Mouse (Mus musculus): ENCODE measurements around the gene Tmem182. TPM values are rescaled to one million over a fixed set of nuclear protein-coding genes. Genes with fewer than 3 reads are reported as not detected.

Gene Tmem182
- polyA plus RNA-seq, 1 experiment, result 4.9 TPM

DNA sequence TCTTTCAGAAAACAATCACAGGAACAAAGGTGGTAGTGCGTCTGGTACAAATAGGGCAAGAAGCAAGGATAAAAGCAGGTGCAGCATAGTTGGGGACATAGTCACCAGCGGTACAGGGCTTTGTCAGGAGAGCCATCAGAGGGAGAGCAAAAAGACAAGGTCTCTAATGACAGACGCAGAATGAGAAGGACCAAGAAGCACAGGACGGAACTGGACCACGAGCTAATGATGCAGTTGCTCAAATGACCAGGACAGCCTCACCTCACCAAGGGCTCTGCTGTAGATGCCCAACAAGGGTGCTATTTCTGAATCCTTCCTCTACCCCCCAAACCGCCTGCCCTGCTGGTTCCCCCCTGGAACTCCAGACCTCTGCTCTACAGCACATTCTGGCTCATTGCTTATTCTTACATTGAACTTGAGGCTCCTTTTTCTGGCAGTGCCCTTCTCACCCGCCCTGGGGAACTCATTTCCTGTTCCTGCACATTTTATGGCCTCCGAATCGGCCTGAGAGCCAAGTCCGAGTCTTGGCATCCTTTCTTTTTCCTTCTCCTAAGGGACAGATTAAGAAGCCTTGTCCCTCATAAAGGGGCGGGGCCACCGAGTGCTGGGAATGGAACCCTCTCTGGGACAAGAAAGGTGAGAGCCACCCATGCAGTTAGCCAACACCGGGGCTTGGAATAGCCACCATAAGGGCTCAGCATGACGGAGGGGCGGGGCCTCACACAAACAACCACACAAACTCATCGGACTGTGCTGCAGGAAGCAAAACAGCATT is 9.9 kb downstream of the Tmem182 start:
- TF ChIP-seq CTCF (IDR thresholded peaks at IDR 0.05; ENCODE audit: insufficient read depth, low read length) (no peak), POLR2A (IDR thresholded peaks at IDR 0.05; ENCODE audit: borderline replicate concordance, extremely low read depth, low read depth, low read length) (no peak)
- no peak for DNase-seq
- Histone ChIP-seq H3K4me3 (replicated peaks; ENCODE audit: extremely low read depth, low read depth, low read length) (no peak overlapping the region), H3K4me1 (ENCODE audit: control insufficient read depth, insufficient read depth, low read length) (0 out of 2 replicates have a peak, but pooled peaks cover 2% of the 10 kb centered on the region)
- 46% methylated on average over 16 of the region's 16 CpGs for WGBS

GRCm38 (mm10) chr1:40824517-40824916 is 19.1 kb downstream of the Tmem182 start:
- no peak for DNase-seq
- Histone ChIP-seq H3K4me1 (ENCODE audit: control insufficient read depth, insufficient read depth, low read length) (no peaks in the 10 kb centered on the region), H3K4me3 (replicated peaks; ENCODE audit: extremely low read depth, low read depth, low read length) (no peak overlapping the region)
- 55% methylated on average over 4 of the region's 4 CpGs for WGBS
- TF ChIP-seq CTCF (IDR thresholded peaks at IDR 0.05; ENCODE audit: insufficient read depth, low read length), result no peak
- no peak for TF ChIP-seq POLR2A (IDR thresholded peaks at IDR 0.05; ENCODE audit: borderline replicate concordance, extremely low read depth, low read depth, low read length)

DNA sequence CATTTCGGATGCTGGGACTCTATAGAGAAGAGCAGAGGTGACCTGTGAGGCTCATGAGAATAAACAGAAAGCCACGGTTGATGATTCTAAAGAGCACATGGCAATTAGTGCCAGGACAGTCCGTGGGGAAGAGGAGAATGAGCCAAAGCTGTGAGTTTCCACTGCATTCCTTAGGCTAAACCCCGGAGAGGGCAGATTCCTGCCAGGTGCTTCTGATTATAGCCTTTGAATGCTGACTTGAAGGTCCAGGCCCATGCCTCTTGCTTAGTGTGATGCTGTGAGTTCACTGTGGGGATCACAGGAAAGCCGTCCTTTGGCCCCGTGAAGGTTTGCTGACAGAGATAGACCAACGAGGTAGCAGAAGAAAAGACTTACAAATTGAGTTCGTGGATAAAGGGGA is 19.5 kb downstream of the Tmem182 start:
- TF ChIP-seq CTCF (IDR thresholded peaks at IDR 0.05; ENCODE audit: insufficient read depth, low read length) (no peak), POLR2A (IDR thresholded peaks at IDR 0.05; ENCODE audit: borderline replicate concordance, extremely low read depth, low read depth, low read length) (no peak)
- 66% methylated on average over 8 of the region's 8 CpGs for WGBS
- Histone ChIP-seq H3K4me3 (replicated peaks; ENCODE audit: extremely low read depth, low read depth, low read length) (no peak overlapping the region), H3K4me1 (ENCODE audit: control insufficient read depth, insufficient read depth, low read length) (no peaks in the 10 kb centered on the region)
- no peak for DNase-seq

GRCm38 (mm10) chr1:40825826-40826225 is 20.4 kb downstream of the Tmem182 start:
- no peaks in the 10 kb centered on the region for H3K4me1 ChIP-seq (ENCODE audit: control insufficient read depth, insufficient read depth, low read length)
- DNase-seq, result no peak
- TF ChIP-seq CTCF (IDR thresholded peaks at IDR 0.05; ENCODE audit: insufficient read depth, low read length), result no peak
- no peak for TF ChIP-seq POLR2A (IDR thresholded peaks at IDR 0.05; ENCODE audit: borderline replicate concordance, extremely low read depth, low read depth, low read length)
- WGBS, result 67% methylated on average over 7 of the region's 7 CpGs
- no peak overlapping the region for H3K4me3 ChIP-seq (replicated peaks; ENCODE audit: extremely low read depth, low read depth, low read length)

DNA sequence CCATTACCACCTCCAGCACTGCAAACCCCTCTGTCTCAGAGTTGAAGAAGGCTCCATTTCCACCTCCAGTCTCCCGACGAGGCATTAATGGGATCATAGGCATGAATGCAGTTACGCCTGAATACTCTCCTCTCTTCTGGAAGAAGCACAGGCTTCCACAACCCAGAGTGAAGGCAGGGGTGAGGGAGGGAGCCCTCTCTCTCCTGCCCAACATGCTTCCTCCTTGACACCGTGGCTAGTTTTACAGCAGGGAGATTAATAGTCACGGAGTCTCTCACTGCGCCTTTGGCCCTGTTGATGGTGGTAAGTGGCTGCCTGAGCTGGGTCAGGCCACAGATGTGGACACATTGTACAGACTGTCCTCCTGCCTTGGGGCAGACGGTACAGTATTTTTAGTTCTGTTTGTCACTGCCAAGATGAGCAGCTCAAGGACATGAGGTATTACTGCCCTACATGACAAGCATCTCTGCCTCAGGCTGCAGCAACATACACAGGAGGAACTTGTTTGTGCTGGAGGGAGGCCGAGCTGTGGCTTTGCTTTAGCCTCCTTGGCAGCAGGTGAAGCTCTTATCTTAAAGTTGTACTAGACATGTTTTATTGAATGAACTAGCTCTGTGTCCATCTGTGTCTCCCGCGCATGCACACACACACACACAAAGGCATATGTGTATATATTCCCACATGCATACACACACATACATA is 24.0 kb downstream of the Tmem182 start:
- DNase-seq, result no peak
- TF ChIP-seq CTCF (IDR thresholded peaks at IDR 0.05; ENCODE audit: insufficient read depth, low read length) (no peak), POLR2A (IDR thresholded peaks at IDR 0.05; ENCODE audit: borderline replicate concordance, extremely low read depth, low read depth, low read length) (no peak)
- no peak overlapping the region for H3K4me3 ChIP-seq (replicated peaks; ENCODE audit: extremely low read depth, low read depth, low read length)
- 70% methylated on average over 10 of the region's 10 CpGs for WGBS
- no peaks in the 10 kb centered on the region for H3K4me1 ChIP-seq (ENCODE audit: control insufficient read depth, insufficient read depth, low read length)

GRCm38 (mm10) chr1:40830712-40831507 is 25.5 kb downstream of the Tmem182 start:
- 75% methylated on average over 4 of the region's 4 CpGs for WGBS
- no peak for DNase-seq
- no peak overlapping the region for H3K4me3 ChIP-seq (replicated peaks; ENCODE audit: extremely low read depth, low read depth, low read length)
- no peaks in the 10 kb centered on the region for H3K4me1 ChIP-seq (ENCODE audit: control insufficient read depth, insufficient read depth, low read length)
- TF ChIP-seq CTCF (IDR thresholded peaks at IDR 0.05; ENCODE audit: insufficient read depth, low read length) (no peak), POLR2A (IDR thresholded peaks at IDR 0.05; ENCODE audit: borderline replicate concordance, extremely low read depth, low read depth, low read length) (no peak)

GRCm38 (mm10) chr1:40835468-40835867 is 30.1 kb downstream of the Tmem182 start:
- 75% methylated on average over 4 of the region's 4 CpGs for WGBS
- DNase-seq, result no peak

GRCm38 (mm10) chr1:40840605-40841004 is 35.2 kb downstream of the Tmem182 start:
- H3K4me3 ChIP-seq (replicated peaks; ENCODE audit: extremely low read depth, low read depth, low read length), result no peak overlapping the region
- TF ChIP-seq POLR2A (IDR thresholded peaks at IDR 0.05; ENCODE audit: borderline replicate concordance, extremely low read depth, low read depth, low read length) (no peak), CTCF (IDR thresholded peaks at IDR 0.05; ENCODE audit: insufficient read depth, low read length) (no peak)
- 0 out of 2 replicates have a peak, but pooled peaks cover 3% of the 10 kb centered on the region for H3K4me1 ChIP-seq (ENCODE audit: control insufficient read depth, insufficient read depth, low read length)
- no peak for DNase-seq
- 78% methylated on average over 8 of the region's 8 CpGs for WGBS

More at GRCm38 (mm10) chr1:40835468-40835867, 30.1 kb downstream of the Tmem182 start:
- H3K4me3 ChIP-seq (replicated peaks; ENCODE audit: extremely low read depth, low read depth, low read length), result no peak overlapping the region
- no peaks in the 10 kb centered on the region for H3K4me1 ChIP-seq (ENCODE audit: control insufficient read depth, insufficient read depth, low read length)
- TF ChIP-seq POLR2A (IDR thresholded peaks at IDR 0.05; ENCODE audit: borderline replicate concordance, extremely low read depth, low read depth, low read length) (no peak), CTCF (IDR thresholded peaks at IDR 0.05; ENCODE audit: insufficient read depth, low read length) (no peak)

Measured in lung, adult 2 months (tissue).